Mouse (Mus musculus) midbrain, embryonic 16.5 days (tissue): ENCODE results near the gene Sept8. TPM values are rescaled to one million over a fixed set of nuclear protein-coding genes. Genes with fewer than 3 reads are reported as not detected.

Experiments used
- ATAC-seq: fragments of 200-750 bp; cut with Nextera tagmentation; 2 replicates; pipeline ENCODE4 v1.8.0; 2017; ENCODE audit warnings: moderate TSS enrichment
- H3K27ac ChIP-seq: fragments of 300-500 bp; sonication (generic); 2 replicates; pipeline ENCODE4 v1.5.1; 2014; ENCODE audit warnings: mild to moderate bottlenecking, low read length, mixed read lengths
- H3K27me3 ChIP-seq: fragments of 300-500 bp; sonication (generic); 2 replicates; pipeline ENCODE4 v1.6.1; 2014; ENCODE audit warnings: low read depth, low read length, mixed read lengths; ENCODE audit not compliant: control insufficient read depth, insufficient read depth
- H3K36me3 ChIP-seq: fragments of 300-500 bp; sonication (generic); 2 replicates; pipeline ENCODE4 v1.6.1; 2014; ENCODE audit warnings: mild to moderate bottlenecking, low read length, moderate library complexity, mixed read lengths; ENCODE audit not compliant: control insufficient read depth, insufficient read depth
- H3K4me1 ChIP-seq: fragments of 300-500 bp; sonication (generic); 2 replicates; pipeline ENCODE4 v1.6.1; 2014; ENCODE audit warnings: mild to moderate bottlenecking, low read length, mixed read lengths; ENCODE audit not compliant: control insufficient read depth, insufficient read depth
- H3K4me2 ChIP-seq: fragments of 300-500 bp; sonication (generic); 2 replicates; pipeline ENCODE4 v1.6.1; 2014; ENCODE audit warnings: mild to moderate bottlenecking, low read length, mixed read lengths
- H3K4me3 ChIP-seq: fragments of 300-500 bp; sonication (generic); 2 replicates; pipeline ENCODE4 v1.5.1; 2014; ENCODE audit warnings: low read depth, mild to moderate bottlenecking, low read length, moderate library complexity, mixed read lengths
- H3K9ac ChIP-seq: fragments of 300-500 bp; sonication (generic); 2 replicates; pipeline ENCODE4 v1.6.1; 2014; ENCODE audit warnings: low read depth, low read length, mixed read lengths
- H3K9me3 ChIP-seq: fragments of 300-500 bp; sonication (generic); replicated peaks from 2 replicates; pipeline ENCODE4 v1.6.1; 2014; ENCODE audit warnings: mild to moderate bottlenecking, low read length, mixed read lengths; ENCODE audit not compliant: control insufficient read depth, poor library complexity, severe bottlenecking
- WGBS: fragments of 180-500 bp; shearing (Covaris S2); extraction: QIAGEN DNeasy Blood & Tissue Kit; methylation state at CpG from one replicate; pipeline ENCODE4 v1.1.7; 2014; 5-methylcytosine and 5-hydroxymethylcytosine counted together
- polyA plus RNA-seq: library from polyadenylated mRNA; unstranded; fragments of >200 nt; fragmentation: Nextera tagmentation; extraction: Ambion mirVana; gene quantifications from 2 replicates; pipeline ENCODE4 v1.2.1, GENCODE M21; 2015

Sept8 gene
- polyA plus RNA-seq, 1 experiment from 2014 or later = 20.7 TPM

- Histone ChIP-seq H3K4me2 (peak overlapping the region; percentile 67), H3K4me1 (peaks cover 17% of the 10 kb centered on the region), H3K4me3 (peak overlapping the region; percentile 83), H3K9ac (0 out of 2 replicates have a peak overlapping the region, but pooled peaks have one; percentile 2), H3K36me3 (no peaks in the 10 kb centered on the region), H3K9me3 (no peaks in the 10 kb centered on the region), H3K27me3 (peaks cover 6% of the 10 kb centered on the region), H3K27ac (no peak overlapping the region)
- ATAC-seq = no peak
- WGBS = 43% methylated on average over 16 of the region's 16 CpGs
These were observed 2.2 kb downstream of the Sept8 start for GRCm38 (mm10) chr11:53521120-53521820.

- no peak for ATAC-seq
- Histone ChIP-seq H3K4me3 (no peak overlapping the region), H3K27me3 (peaks cover 6% of the 10 kb centered on the region)
These were observed 2.7 kb downstream of the Sept8 start for GRCm38 (mm10) chr11:53521821-53522131.

GRCm38 (mm10) chr11:53522362-53522761 lies 3.3 kb downstream of the Sept8 start:
- ATAC-seq = no peak
- WGBS = 90% methylated on average over 3 of the region's 3 CpGs
- Histone ChIP-seq H3K9ac (no peak overlapping the region), H3K9me3 (no peaks in the 10 kb centered on the region), H3K36me3 (no peaks in the 10 kb centered on the region), H3K27ac (no peak overlapping the region), H3K4me2 (no peak overlapping the region), H3K4me1 (peaks cover 17% of the 10 kb centered on the region), H3K4me3 (no peak overlapping the region), H3K27me3 (peaks cover 6% of the 10 kb centered on the region)

More at GRCm38 (mm10) chr11:53521821-53522131, 2.7 kb downstream of the Sept8 start:
- H3K27ac ChIP-seq = no peak overlapping the region
- no peak overlapping the region for H3K9ac ChIP-seq
- H3K4me2 ChIP-seq = peak overlapping the region; percentile 67
- H3K4me1 ChIP-seq = peaks cover 17% of the 10 kb centered on the region
- 89% methylated on average over 7 of the region's 7 CpGs for WGBS
- no peaks in the 10 kb centered on the region for H3K36me3 ChIP-seq
- H3K9me3 ChIP-seq = no peaks in the 10 kb centered on the region

GRCm38 (mm10) chr11:53522930-53523329 lies 3.9 kb downstream of the Sept8 start:
- Histone ChIP-seq H3K27ac (no peak overlapping the region), H3K4me2 (no peak overlapping the region), H3K4me1 (peaks cover 17% of the 10 kb centered on the region), H3K27me3 (peaks cover 3% of the 10 kb centered on the region), H3K36me3 (no peaks in the 10 kb centered on the region), H3K4me3 (no peak overlapping the region), H3K9ac (no peak overlapping the region), H3K9me3 (no peaks in the 10 kb centered on the region)
- no peak for ATAC-seq
- 76% methylated on average over 9 of the region's 9 CpGs for WGBS

- H3K4me1 ChIP-seq = peaks cover 19% of the 10 kb centered on the region
- 84% methylated on average over 14 of the region's 14 CpGs for WGBS
- H3K36me3 ChIP-seq = no peaks in the 10 kb centered on the region
- no peak overlapping the region for H3K27ac ChIP-seq
- H3K4me3 ChIP-seq = no peak overlapping the region
- no peaks in the 10 kb centered on the region for H3K27me3 ChIP-seq
- H3K9me3 ChIP-seq = no peaks in the 10 kb centered on the region
- H3K4me2 ChIP-seq = no peak overlapping the region
- no peak overlapping the region for H3K9ac ChIP-seq
- ATAC-seq = no peak
These were observed 4.7 kb downstream of the Sept8 start for GRCm38 (mm10) chr11:53523545-53524405.

GRCm38 (mm10) chr11:53524905-53525304 lies 5.8 kb downstream of the Sept8 start:
- no peak for ATAC-seq
- H3K27me3 ChIP-seq = no peaks in the 10 kb centered on the region
- H3K4me2 ChIP-seq = no peak overlapping the region
- 68% methylated on average over 6 of the region's 6 CpGs for WGBS
- H3K4me1 ChIP-seq = peaks cover 18% of the 10 kb centered on the region
- no peak overlapping the region for H3K9ac ChIP-seq
- H3K27ac ChIP-seq = no peak overlapping the region
- H3K9me3 ChIP-seq = no peaks in the 10 kb centered on the region
- no peaks in the 10 kb centered on the region for H3K36me3 ChIP-seq
- H3K4me3 ChIP-seq = no peak overlapping the region

- H3K4me2 ChIP-seq = no peak overlapping the region
- H3K27ac ChIP-seq = no peak overlapping the region
- no peaks in the 10 kb centered on the region for H3K36me3 ChIP-seq
- no peak overlapping the region for H3K4me3 ChIP-seq
- H3K4me1 ChIP-seq = peaks cover 15% of the 10 kb centered on the region
- no peak for ATAC-seq
- H3K27me3 ChIP-seq = no peaks in the 10 kb centered on the region
- H3K9ac ChIP-seq = no peak overlapping the region
- no peaks in the 10 kb centered on the region for H3K9me3 ChIP-seq
- whole genome bisulfite sequencing = 43% methylated on average over 4 of the region's 4 CpGs
These were observed 6.4 kb downstream of the Sept8 start for GRCm38 (mm10) chr11:53525461-53525860.

GRCm38 (mm10) chr11:53528397-53529252 lies 9.6 kb downstream of the Sept8 start:
- H3K27ac ChIP-seq = no peak overlapping the region

More at GRCm38 (mm10) chr11:53528397-53529252, 9.6 kb downstream of the Sept8 start:
- H3K4me1 ChIP-seq = 0 out of 2 replicates have a peak, but pooled peaks cover 5% of the 10 kb centered on the region
- no peak overlapping the region for H3K4me2 ChIP-seq
- no peaks in the 10 kb centered on the region for H3K9me3 ChIP-seq
- no peak for ATAC-seq
- no peak overlapping the region for H3K4me3 ChIP-seq
- H3K27me3 ChIP-seq = no peaks in the 10 kb centered on the region
- no peak overlapping the region for H3K9ac ChIP-seq
- 86% methylated on average over 9 of the region's 9 CpGs for WGBS
- H3K36me3 ChIP-seq = peaks cover 5% of the 10 kb centered on the region; the same call in 1 of the 2 replicates
